Mouse (Mus musculus) liver, embryonic 12.5 days (tissue): Measurements from ENCODE around the gene Tatdn3. TPM values are rescaled to one million over a fixed set of nuclear protein-coding genes. Genes with fewer than 3 reads are reported as not detected.

Experiments used
- ATAC-seq: fragments of 200-750 bp; cut with Nextera tagmentation; 2 replicates; pipeline ENCODE4 v1.8.0; 2017; ENCODE audit warnings: moderate number of reproducible peaks, mild to moderate bottlenecking, moderate library complexity
- H3K27ac ChIP-seq: fragments of 300-500 bp; sonication (generic); 2 replicates; pipeline ENCODE4 v1.5.1; 2016; ENCODE audit warnings: mild to moderate bottlenecking
- H3K27me3 ChIP-seq: fragments of 300-500 bp; sonication (generic); replicated peaks from 2 replicates; pipeline ENCODE4 v1.6.1; 2016; ENCODE audit warnings: mild to moderate bottlenecking, moderate library complexity
- H3K36me3 ChIP-seq: fragments of 300-500 bp; sonication (generic); 2 replicates; pipeline ENCODE4 v1.6.1; 2016; ENCODE audit warnings: mild to moderate bottlenecking, moderate library complexity
- H3K4me1 ChIP-seq: fragments of 300-500 bp; sonication (generic); 2 replicates; pipeline ENCODE4 v1.6.1; 2016
- H3K4me2 ChIP-seq: fragments of 300-500 bp; sonication (generic); 2 replicates; pipeline ENCODE4 v1.6.1; 2016; ENCODE audit warnings: mild to moderate bottlenecking, moderate library complexity
- H3K4me3 ChIP-seq: fragments of 300-500 bp; sonication (generic); 2 replicates; pipeline ENCODE4 v1.5.1; 2016; ENCODE audit warnings: mild to moderate bottlenecking, moderate library complexity
- H3K9ac ChIP-seq: fragments of 300-500 bp; sonication (generic); 2 replicates; pipeline ENCODE4 v1.6.1; 2016; ENCODE audit warnings: mild to moderate bottlenecking, moderate library complexity
- H3K9me3 ChIP-seq: fragments of 300-500 bp; sonication (generic); replicated peaks from 2 replicates; pipeline ENCODE4 v1.6.1; 2016; ENCODE audit warnings: mild to moderate bottlenecking, moderate library complexity
- WGBS: fragments of 180-500 bp; shearing (Covaris S2); methylation state at CpG from one replicate; pipeline ENCODE4 v1.1.7; 2016; ENCODE audit not compliant: insufficient replicate concordance; 5-methylcytosine and 5-hydroxymethylcytosine counted together
- polyA plus RNA-seq: library from polyadenylated mRNA; unstranded; fragments of >200 nt; fragmentation: Nextera tagmentation; extraction: Ambion mirVana; gene quantifications from 2 replicates; pipeline ENCODE4 v1.2.1, GENCODE M21; 2016

Gene Tatdn3
- polyA plus RNA-seq, 1 experiment from 2014 or later, result 9.8 TPM

DNA sequence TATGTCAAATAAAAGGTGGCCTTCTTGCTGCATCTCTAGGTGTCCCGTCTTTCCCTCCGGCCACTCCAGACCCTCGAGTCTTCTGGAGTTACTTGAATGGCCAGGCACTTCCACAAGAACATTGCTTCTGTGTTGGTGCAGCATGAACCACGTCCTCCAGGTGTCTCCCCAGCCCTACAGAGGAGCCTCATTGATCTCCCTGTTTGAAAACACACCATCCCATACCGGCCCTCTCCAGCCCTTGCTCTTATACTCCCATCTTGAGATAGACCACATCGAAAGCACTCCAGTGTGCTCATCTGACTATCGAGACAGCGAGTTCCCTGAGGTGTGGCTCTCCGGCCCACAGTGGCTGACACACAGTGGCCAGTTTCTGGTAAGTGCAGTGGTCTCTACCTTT, 32.3 kb upstream of the Tatdn3 start:
- H3K27me3 ChIP-seq, result peaks cover 61% of the 10 kb centered on the region
- no peak overlapping the region for H3K9ac ChIP-seq
- H3K4me3 ChIP-seq, result no peak overlapping the region
- peaks cover 12% of the 10 kb centered on the region for H3K4me1 ChIP-seq
- no peak overlapping the region for H3K27ac ChIP-seq
- H3K4me2 ChIP-seq, result no peak overlapping the region
- no peaks in the 10 kb centered on the region for H3K9me3 ChIP-seq
- H3K36me3 ChIP-seq, result no peaks in the 10 kb centered on the region
- ATAC-seq, result no peak
- 51% methylated on average over 9 of the region's 9 CpGs for WGBS

DNA sequence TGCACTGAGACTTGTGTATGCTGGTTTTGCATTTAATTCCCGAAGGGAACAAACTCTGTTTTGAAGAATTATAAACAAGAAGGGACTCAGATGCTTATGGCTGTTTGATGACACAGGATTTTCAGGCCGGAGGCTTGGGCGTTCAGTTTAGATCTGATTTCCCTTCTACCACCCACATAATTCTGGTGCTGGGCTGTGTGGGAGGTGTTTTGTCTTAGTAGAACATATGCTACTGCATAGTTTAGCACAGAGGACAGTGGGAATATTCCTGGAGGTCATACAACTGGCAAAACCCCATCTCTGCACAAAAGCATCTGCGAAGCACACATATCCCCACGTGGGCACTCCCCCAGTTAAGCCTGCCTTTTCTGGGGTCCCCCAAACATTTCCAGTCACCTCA, 30.8 kb upstream of the Tatdn3 start:
- no peak overlapping the region for H3K4me3 ChIP-seq
- H3K4me1 ChIP-seq, result peaks cover 18% of the 10 kb centered on the region
- H3K27me3 ChIP-seq, result peaks cover 46% of the 10 kb centered on the region
- 62% methylated on average over 5 of the region's 5 CpGs for WGBS
- no peaks in the 10 kb centered on the region for H3K36me3 ChIP-seq
- no peak overlapping the region for H3K9ac ChIP-seq
- H3K9me3 ChIP-seq, result no peaks in the 10 kb centered on the region
- ATAC-seq, result no peak
- no peak overlapping the region for H3K4me2 ChIP-seq
- no peak overlapping the region for H3K27ac ChIP-seq

GRCm38 (mm10) chr1:191092050-191092449, 29.3 kb upstream of the Tatdn3 start:
- Histone ChIP-seq H3K27ac (no peak overlapping the region), H3K27me3 (peaks cover 31% of the 10 kb centered on the region), H3K9ac (no peak overlapping the region), H3K36me3 (no peaks in the 10 kb centered on the region), H3K4me1 (peaks cover 24% of the 10 kb centered on the region), H3K4me3 (no peak overlapping the region), H3K9me3 (no peaks in the 10 kb centered on the region), H3K4me2 (no peak overlapping the region)
- ATAC-seq, result no peak
- 64% methylated on average over 8 of the region's 8 CpGs for WGBS

DNA sequence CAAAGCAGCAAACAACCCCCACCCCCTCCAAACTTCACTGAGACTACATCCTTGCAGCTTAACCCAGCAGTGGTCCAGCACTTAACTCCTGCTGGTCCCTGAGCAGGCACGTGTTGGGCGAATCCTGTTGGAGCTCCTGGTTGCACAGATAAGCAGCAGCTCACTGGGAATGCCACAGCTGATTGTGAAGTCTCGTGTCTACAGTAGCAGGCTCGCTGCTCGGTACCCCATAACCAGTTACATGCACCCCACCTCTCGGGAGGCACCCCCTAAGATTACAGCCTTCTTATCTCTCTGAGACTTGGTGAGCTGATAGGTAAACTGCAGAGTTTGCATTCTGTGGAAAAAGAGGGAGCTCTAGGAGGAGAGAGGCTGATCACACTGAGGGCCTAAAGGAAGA, 26.6 kb upstream of the Tatdn3 start:
- Histone ChIP-seq H3K36me3 (peaks cover 22% of the 10 kb centered on the region), H3K27me3 (peaks cover 9% of the 10 kb centered on the region), H3K4me3 (no peak overlapping the region), H3K4me2 (no peak overlapping the region), H3K9me3 (no peaks in the 10 kb centered on the region), H3K27ac (no peak overlapping the region), H3K4me1 (peaks cover 38% of the 10 kb centered on the region), H3K9ac (no peak overlapping the region)
- ATAC-seq, result no peak
- WGBS, result 29% methylated on average over 6 of the region's 6 CpGs

DNA sequence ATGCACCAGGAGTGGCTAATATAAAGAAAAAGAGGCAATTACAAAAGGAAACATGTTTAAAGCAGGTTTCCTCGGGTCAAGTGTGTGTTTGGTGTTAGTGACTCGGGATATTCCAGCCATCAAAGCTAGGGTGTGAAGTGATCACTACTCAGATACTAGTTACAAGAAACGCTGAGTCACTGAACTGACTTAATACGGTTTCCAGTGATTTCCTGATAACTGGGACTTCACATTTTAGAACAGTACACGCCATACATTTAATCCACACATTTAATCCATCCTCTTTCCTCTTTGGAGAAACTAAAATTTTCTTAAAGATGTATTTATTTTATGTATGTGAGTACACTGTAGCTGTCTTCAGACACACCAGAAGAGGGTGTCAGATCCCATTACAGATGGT, 25.2 kb upstream of the Tatdn3 start:
- Histone ChIP-seq H3K9me3 (no peaks in the 10 kb centered on the region), H3K4me1 (peaks cover 38% of the 10 kb centered on the region), H3K4me3 (no peak overlapping the region), H3K9ac (no peak overlapping the region), H3K4me2 (no peak overlapping the region), H3K27me3 (no peaks in the 10 kb centered on the region), H3K36me3 (peaks cover 36% of the 10 kb centered on the region), H3K27ac (no peak overlapping the region)
- WGBS, result 39% methylated on average over 5 of the region's 5 CpGs
- ATAC-seq, result no peak

- no peak overlapping the region for H3K27ac ChIP-seq
- no peaks in the 10 kb centered on the region for H3K9me3 ChIP-seq
- H3K4me1 ChIP-seq, result peaks cover 38% of the 10 kb centered on the region
- no peak for ATAC-seq
- H3K4me2 ChIP-seq, result no peak overlapping the region
- peaks cover 46% of the 10 kb centered on the region for H3K36me3 ChIP-seq
- no peak overlapping the region for H3K4me3 ChIP-seq
- H3K9ac ChIP-seq, result no peak overlapping the region
- WGBS, result 80% methylated on average over 8 of the region's 8 CpGs
- no peaks in the 10 kb centered on the region for H3K27me3 ChIP-seq
Observed at GRCm38 (mm10) chr1:191086960-191087359, 24.2 kb upstream of the Tatdn3 start.

GRCm38 (mm10) chr1:191086304-191086878, 23.7 kb upstream of the Tatdn3 start:
- H3K9me3 ChIP-seq, result no peaks in the 10 kb centered on the region
- no peak overlapping the region for H3K4me3 ChIP-seq
- no peak overlapping the region for H3K27ac ChIP-seq
- H3K27me3 ChIP-seq, result no peaks in the 10 kb centered on the region
- no peak overlapping the region for H3K9ac ChIP-seq
- H3K36me3 ChIP-seq, result peaks cover 52% of the 10 kb centered on the region
- no peak overlapping the region for H3K4me2 ChIP-seq
- peaks cover 38% of the 10 kb centered on the region for H3K4me1 ChIP-seq
- WGBS, result 69% methylated on average over 7 of the region's 7 CpGs
- ATAC-seq, result no peak

GRCm38 (mm10) chr1:191085597-191085996, 22.9 kb upstream of the Tatdn3 start:
- peak; percentile 16; the same call in 1 of the 2 replicates for ATAC-seq
- Histone ChIP-seq H3K27me3 (no peaks in the 10 kb centered on the region), H3K9ac (no peak overlapping the region), H3K4me3 (no peak overlapping the region), H3K27ac (no peak overlapping the region), H3K4me2 (no peak overlapping the region), H3K4me1 (peaks cover 38% of the 10 kb centered on the region), H3K9me3 (no peaks in the 10 kb centered on the region), H3K36me3 (peaks cover 58% of the 10 kb centered on the region)
- WGBS, result 54% methylated on average over 12 of the region's 12 CpGs

- Histone ChIP-seq H3K36me3 (peaks cover 64% of the 10 kb centered on the region), H3K27ac (no peak overlapping the region), H3K4me3 (no peak overlapping the region), H3K9ac (no peak overlapping the region), H3K9me3 (no peaks in the 10 kb centered on the region), H3K4me2 (no peak overlapping the region), H3K27me3 (no peaks in the 10 kb centered on the region), H3K4me1 (peaks cover 38% of the 10 kb centered on the region)
- 59% methylated on average over 5 of the region's 5 CpGs for WGBS
- no peak for ATAC-seq
Observed at GRCm38 (mm10) chr1:191084951-191085559, 22.3 kb upstream of the Tatdn3 start.

GRCm38 (mm10) chr1:191083230-191083629, 20.5 kb upstream of the Tatdn3 start:
- no peak overlapping the region for H3K4me3 ChIP-seq
- no peak overlapping the region for H3K4me2 ChIP-seq
- peaks cover 25% of the 10 kb centered on the region for H3K4me1 ChIP-seq
- ATAC-seq, result no peak
- H3K27ac ChIP-seq, result no peak overlapping the region
- no peak overlapping the region for H3K9ac ChIP-seq
- H3K36me3 ChIP-seq, result peaks cover 82% of the 10 kb centered on the region
- no peaks in the 10 kb centered on the region for H3K27me3 ChIP-seq
- WGBS, result 80% methylated on average over 8 of the region's 8 CpGs
- no peaks in the 10 kb centered on the region for H3K9me3 ChIP-seq

DNA sequence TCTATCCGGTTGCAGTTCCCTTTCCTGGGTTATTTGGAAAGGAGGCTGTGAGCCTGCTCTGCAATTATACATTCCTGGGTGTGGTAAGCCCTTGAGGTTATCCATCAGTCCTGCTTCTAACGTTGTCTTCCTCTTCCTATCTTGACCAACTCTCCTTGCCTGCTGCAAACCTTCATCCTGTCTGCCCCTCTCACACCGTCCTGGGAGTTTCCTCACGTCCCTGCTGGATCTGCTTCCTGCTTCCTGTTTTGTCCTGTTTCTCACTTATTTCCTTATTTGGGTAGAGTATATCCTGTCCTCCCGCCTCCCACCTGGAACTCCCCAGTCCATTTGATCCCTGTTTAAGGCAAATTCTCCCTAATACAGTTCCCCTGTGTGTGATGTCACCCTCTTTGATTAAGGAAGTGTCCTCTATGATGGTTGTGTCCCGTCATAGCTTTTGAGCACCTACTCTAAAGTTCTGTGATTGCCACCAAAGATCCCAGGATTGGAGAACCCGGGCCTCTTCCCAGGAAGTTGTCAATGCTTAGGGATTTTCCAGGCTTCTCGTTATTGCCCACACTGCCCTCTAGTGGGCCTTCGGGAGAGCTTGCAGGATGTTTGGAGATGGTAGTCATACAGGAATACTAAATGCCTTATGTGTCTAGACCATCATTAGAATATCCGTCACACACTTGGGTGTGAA, 12.6 kb upstream of the Tatdn3 start:
- H3K4me1 ChIP-seq, result 0 out of 2 replicates have a peak, but pooled peaks cover 6% of the 10 kb centered on the region
- H3K36me3 ChIP-seq, result peaks cover 100% of the 10 kb centered on the region
- 56% methylated on average over 10 of the region's 10 CpGs for WGBS
- no peak for ATAC-seq
- no peaks in the 10 kb centered on the region for H3K9me3 ChIP-seq
- no peak overlapping the region for H3K4me3 ChIP-seq
- H3K27me3 ChIP-seq, result no peaks in the 10 kb centered on the region
- H3K4me2 ChIP-seq, result no peak overlapping the region
- H3K27ac ChIP-seq, result no peak overlapping the region
- no peak overlapping the region for H3K9ac ChIP-seq

- Histone ChIP-seq H3K4me2 (no peak overlapping the region), H3K9me3 (no peaks in the 10 kb centered on the region), H3K27ac (no peak overlapping the region), H3K4me1 (0 out of 2 replicates have a peak, but pooled peaks cover 6% of the 10 kb centered on the region), H3K27me3 (no peaks in the 10 kb centered on the region), H3K9ac (no peak overlapping the region), H3K4me3 (no peak overlapping the region), H3K36me3 (peaks cover 100% of the 10 kb centered on the region)
- WGBS, result 75% methylated on average over 4 of the region's 4 CpGs
- no peak for ATAC-seq
Observed at GRCm38 (mm10) chr1:191073486-191073885, 10.8 kb upstream of the Tatdn3 start.
